Mouse (Mus musculus): ENCODE data around the gene Galnt7. TPM values are rescaled to one million over a fixed set of nuclear protein-coding genes. Genes with fewer than 3 reads are reported as not detected.

The Galnt7 gene
- total and polyA plus RNA-seq, 2 experiments from 2014 or later = 6.6 to 6.8 TPM

GRCm38 (mm10) chr8:57599813-57600555 lies 52.8 kb downstream of the Galnt7 start:
- H3K4me1 ChIP-seq (ENCODE audit: insufficient read depth, low read length) = no peaks in the 10 kb centered on the region
- no peak overlapping the region for H3K27ac ChIP-seq
- ATAC-seq (peak; percentile 24; the same call in 1 of the 2 replicates), DNase-seq (ENCODE audit: low spot score) (no peak)
- no peaks in the 10 kb centered on the region for H3K27me3 ChIP-seq (ENCODE audit: insufficient read depth, low read length)
- H3K4me2 ChIP-seq (ENCODE audit: low read depth, low read length) = peak overlapping the region; percentile 46
- no peak overlapping the region for H3K4me3 ChIP-seq (ENCODE audit: low read length)
- TF ChIP-seq CTCF (IDR thresholded peaks at IDR 0.05; ENCODE audit: low read depth) = no peak
- WGBS = 26% methylated on average over 22 of the region's 22 CpGs
- no peaks in the 10 kb centered on the region for H3K9me3 ChIP-seq (ENCODE audit: low read length)
- H3K9ac ChIP-seq (replicated peaks; ENCODE audit: low read length) = 0 out of 2 replicates have a peak overlapping the region, but pooled peaks have one; percentile 0
- H3K36me3 ChIP-seq (ENCODE audit: insufficient read depth, low read length) = no peaks in the 10 kb centered on the region

GRCm38 (mm10) chr8:57595853-57596252 lies 57.0 kb downstream of the Galnt7 start:
- Histone ChIP-seq H3K27ac (no peak overlapping the region), H3K4me2 (ENCODE audit: low read depth, low read length) (no peak overlapping the region), H3K9me3 (ENCODE audit: low read length) (no peaks in the 10 kb centered on the region), H3K4me1 (ENCODE audit: insufficient read depth, low read length) (no peaks in the 10 kb centered on the region), H3K9ac (replicated peaks; ENCODE audit: low read length) (no peak overlapping the region), H3K4me3 (ENCODE audit: low read length) (no peak overlapping the region), H3K36me3 (ENCODE audit: insufficient read depth, low read length) (no peaks in the 10 kb centered on the region), H3K27me3 (ENCODE audit: insufficient read depth, low read length) (no peaks in the 10 kb centered on the region)
- no peak for ATAC-seq
- WGBS = 54% methylated on average over 3 of the region's 3 CpGs
- no peak for DNase-seq (ENCODE audit: low spot score)
- no peak for TF ChIP-seq CTCF (IDR thresholded peaks at IDR 0.05; ENCODE audit: low read depth)

- no peaks in the 10 kb centered on the region for H3K27me3 ChIP-seq (ENCODE audit: insufficient read depth, low read length)
- 83% methylated on average over 6 of the region's 6 CpGs for WGBS
Observed at GRCm38 (mm10) chr8:57594175-57594885, 58.5 kb downstream of the Galnt7 start.

GRCm38 (mm10) chr8:57592604-57593003 lies 60.2 kb downstream of the Galnt7 start:
- ATAC-seq (no peak), DNase-seq (ENCODE audit: low spot score) (no peak)
- H3K4me2 ChIP-seq (ENCODE audit: low read depth, low read length) = no peak overlapping the region

More at GRCm38 (mm10) chr8:57594175-57594885, 58.5 kb downstream of the Galnt7 start:
- TF ChIP-seq CTCF (IDR thresholded peaks at IDR 0.05; ENCODE audit: low read depth) = no peak
- no peaks in the 10 kb centered on the region for H3K9me3 ChIP-seq (ENCODE audit: low read length)
- H3K4me3 ChIP-seq (ENCODE audit: low read length) = no peak overlapping the region
- H3K27ac ChIP-seq = no peak overlapping the region
- DNase-seq (ENCODE audit: low spot score) (no peak), ATAC-seq (no peak)
- no peaks in the 10 kb centered on the region for H3K36me3 ChIP-seq (ENCODE audit: insufficient read depth, low read length)
- H3K9ac ChIP-seq (replicated peaks; ENCODE audit: low read length) = no peak overlapping the region
- H3K4me1 ChIP-seq (ENCODE audit: insufficient read depth, low read length) = no peaks in the 10 kb centered on the region
- no peak overlapping the region for H3K4me2 ChIP-seq (ENCODE audit: low read depth, low read length)

GRCm38 (mm10) chr8:57591681-57592080 lies 61.2 kb downstream of the Galnt7 start:
- no peak for TF ChIP-seq CTCF (IDR thresholded peaks at IDR 0.05; ENCODE audit: low read depth)
- H3K9ac ChIP-seq (replicated peaks; ENCODE audit: low read length) = no peak overlapping the region
- no peak overlapping the region for H3K4me2 ChIP-seq (ENCODE audit: low read depth, low read length)
- H3K27me3 ChIP-seq (ENCODE audit: insufficient read depth, low read length) = no peaks in the 10 kb centered on the region
- DNase-seq (ENCODE audit: low spot score) (no peak), ATAC-seq (no peak)
- 94% methylated on average over 4 of the region's 4 CpGs for WGBS
- H3K9me3 ChIP-seq (ENCODE audit: low read length) = no peaks in the 10 kb centered on the region
- H3K4me1 ChIP-seq (ENCODE audit: insufficient read depth, low read length) = 0 out of 2 replicates have a peak, but pooled peaks cover 4% of the 10 kb centered on the region
- H3K36me3 ChIP-seq (ENCODE audit: insufficient read depth, low read length) = no peaks in the 10 kb centered on the region
- no peak overlapping the region for H3K4me3 ChIP-seq (ENCODE audit: low read length)
- no peak overlapping the region for H3K27ac ChIP-seq

More at GRCm38 (mm10) chr8:57592604-57593003, 60.2 kb downstream of the Galnt7 start:
- Histone ChIP-seq H3K27ac (no peak overlapping the region), H3K9ac (replicated peaks; ENCODE audit: low read length) (no peak overlapping the region), H3K36me3 (ENCODE audit: insufficient read depth, low read length) (no peaks in the 10 kb centered on the region), H3K4me1 (ENCODE audit: insufficient read depth, low read length) (no peaks in the 10 kb centered on the region), H3K4me3 (ENCODE audit: low read length) (no peak overlapping the region), H3K27me3 (ENCODE audit: insufficient read depth, low read length) (no peaks in the 10 kb centered on the region), H3K9me3 (ENCODE audit: low read length) (no peaks in the 10 kb centered on the region)
- 88% methylated on average over 7 of the region's 7 CpGs for WGBS
- no peak for TF ChIP-seq CTCF (IDR thresholded peaks at IDR 0.05; ENCODE audit: low read depth)

GRCm38 (mm10) chr8:57590015-57590414 lies 62.8 kb downstream of the Galnt7 start:
- no peak overlapping the region for H3K27ac ChIP-seq
- no peak for TF ChIP-seq CTCF (IDR thresholded peaks at IDR 0.05; ENCODE audit: low read depth)
- ATAC-seq = no peak
- H3K9me3 ChIP-seq (ENCODE audit: low read length) = no peaks in the 10 kb centered on the region
- no peak overlapping the region for H3K4me3 ChIP-seq (ENCODE audit: low read length)
- 0 out of 2 replicates have a peak, but pooled peaks cover 4% of the 10 kb centered on the region for H3K4me1 ChIP-seq (ENCODE audit: insufficient read depth, low read length)
- no peak for DNase-seq (ENCODE audit: low spot score)
- H3K4me2 ChIP-seq (ENCODE audit: low read depth, low read length) = no peak overlapping the region
- H3K27me3 ChIP-seq (ENCODE audit: insufficient read depth, low read length) = no peaks in the 10 kb centered on the region
- WGBS = 88% methylated on average over 8 of the region's 8 CpGs
- H3K36me3 ChIP-seq (ENCODE audit: insufficient read depth, low read length) = no peaks in the 10 kb centered on the region
- no peak overlapping the region for H3K9ac ChIP-seq (replicated peaks; ENCODE audit: low read length)

Data from hindbrain, postnatal 0 days (tissue).